Mouse (Mus musculus): Measurements from ENCODE around the gene Cish.

Gene Cish

DNA sequence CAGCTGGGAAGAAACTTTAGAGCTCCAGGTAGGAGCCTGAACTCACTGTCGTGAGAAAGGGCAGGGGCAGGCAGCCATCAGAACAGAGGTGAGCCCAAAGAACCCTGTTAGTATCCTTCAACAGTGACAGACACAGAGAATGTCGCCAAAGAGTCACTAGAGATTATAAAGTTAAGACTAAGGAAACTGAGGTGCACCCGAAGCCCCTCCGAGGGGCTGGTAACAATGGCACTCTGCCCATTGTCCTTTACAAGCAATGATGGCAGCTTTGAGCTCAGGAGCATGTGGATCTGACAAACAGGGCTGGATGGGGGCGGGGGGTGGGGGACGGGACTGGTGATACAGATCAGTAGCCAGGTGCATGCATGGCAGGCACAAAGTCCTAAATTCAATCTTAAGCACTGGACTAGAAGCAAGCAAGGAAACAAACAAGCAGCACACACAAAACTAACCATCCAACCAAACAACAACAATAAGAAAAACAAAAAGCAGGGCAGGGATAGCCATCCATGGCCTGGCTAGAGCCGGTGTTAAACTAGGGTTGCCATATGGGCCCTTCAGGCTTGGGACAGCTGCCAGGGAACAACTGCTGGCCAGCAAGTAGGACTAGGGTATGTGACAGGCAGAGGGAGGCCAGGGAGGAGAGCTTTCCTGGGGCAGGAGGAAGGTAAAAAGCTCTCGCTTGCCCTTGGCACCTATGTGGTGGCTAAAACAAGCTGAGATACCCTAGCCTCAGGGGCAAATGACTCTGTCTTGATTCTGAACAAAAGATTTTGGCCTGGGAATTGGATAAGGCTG, 47.5 kb downstream of the Cish start:
- no peak for DNase-seq (ENCODE audit: extremely low read depth, insufficient read length, low spot score)

DNA sequence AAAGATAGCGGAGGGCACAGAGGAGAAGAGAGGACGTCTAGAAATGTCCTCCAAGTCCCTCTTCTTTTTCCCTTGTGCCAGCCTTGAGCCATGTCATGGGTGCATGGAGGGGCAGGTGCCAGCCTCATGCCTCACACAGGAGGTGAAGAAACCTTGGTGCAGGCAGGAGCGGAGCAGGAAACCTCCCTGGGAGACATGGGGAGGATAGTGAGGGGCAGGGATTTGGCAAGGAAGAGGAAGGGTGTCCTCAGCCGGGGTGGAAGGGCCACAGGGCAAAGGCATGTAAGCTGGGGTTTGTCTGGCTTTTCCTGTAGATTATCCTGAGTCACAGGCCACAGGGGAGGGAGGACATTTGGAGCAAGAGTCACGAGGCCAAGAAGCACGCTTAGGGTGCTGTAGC, 48.2 kb downstream of the Cish start:
- DNase-seq (ENCODE audit: extremely low read depth, insufficient read length, low spot score), result peak; percentile 28

GRCm38 (mm10) chr9:107346081-107346480, 50.3 kb downstream of the Cish start:
- DNase-seq (ENCODE audit: extremely low read depth, insufficient read length, low spot score), result no peak

- no peak for DNase-seq (ENCODE audit: extremely low read depth, insufficient read length, low spot score)
Measured at GRCm38 (mm10) chr9:107347586-107348183, 51.9 kb downstream of the Cish start.

- no peak for DNase-seq (ENCODE audit: extremely low read depth, insufficient read length, low spot score)
Measured at GRCm38 (mm10) chr9:107349321-107349720, 53.5 kb downstream of the Cish start.

Measured in 3134 (cell line).